Mouse (Mus musculus) embryonic fibroblast, embryonic 13.5 days (primary cell): ENCODE results near the gene Gsg1l.

Source experiments
- CTCF ChIP-seq: IDR thresholded peaks from 2 replicates; pipeline ENCODE4 v1.5.1; 2011; ENCODE audit warnings: mild to moderate bottlenecking, control low read depth, low read length, moderate library complexity, borderline replicate concordance; ENCODE audit not compliant: insufficient read depth
- POLR2A ChIP-seq: IDR thresholded peaks from 2 replicates; pipeline ENCODE4 v1.6.1; 2011; ENCODE audit warnings: low read depth, mild to moderate bottlenecking, control low read depth, low read length, moderate library complexity

GRCm38 (mm10) chr7:126087602-126088001, 5.4 kb upstream of the Gsg1l start:
- TF ChIP-seq CTCF (no peak), POLR2A (no peak)
